Mouse (Mus musculus): ENCODE data around the gene Wnt1. TPM values are rescaled to one million over a fixed set of nuclear protein-coding genes. Genes with fewer than 3 reads are reported as not detected.
A peak's percentile ranks its signal among the peaks of the same experiment; 100 is the strongest.

The Wnt1 gene
- polyA plus RNA-seq, 1 experiment from 2014 or later, result not detected

DNA sequence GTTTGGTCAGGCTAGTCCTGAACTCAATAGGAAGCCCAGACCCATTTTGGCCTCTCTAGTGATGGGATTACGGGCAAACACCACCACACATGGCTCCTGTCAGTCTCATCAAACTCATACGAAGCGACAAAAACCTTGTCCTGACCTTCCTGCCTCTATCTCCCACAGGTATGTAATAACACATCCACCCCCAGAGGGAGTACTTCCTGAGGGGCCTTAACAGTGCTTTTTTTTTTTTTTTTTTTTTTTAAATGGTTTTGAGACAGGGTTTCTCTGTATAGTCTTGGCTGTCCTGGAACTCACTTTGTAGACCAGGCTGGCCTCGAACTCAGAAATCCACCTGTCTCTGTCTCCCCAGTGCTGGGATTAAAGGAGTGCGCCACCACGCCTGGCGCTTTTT is 28.5 kb downstream of the Wnt1 start:
- peaks cover 74% of the 10 kb centered on the region for H3K36me3 ChIP-seq
- H3K9me3 ChIP-seq (replicated peaks), result no peaks in the 10 kb centered on the region
- no peaks in the 10 kb centered on the region for H3K4me1 ChIP-seq
- WGBS, result 92% methylated on average over 7 of the region's 7 CpGs
- H3K4me3 ChIP-seq, result no peak overlapping the region
- H3K27ac ChIP-seq, result no peak overlapping the region
- DNase-seq (ENCODE audit: low spot score), result no peak
- no peaks in the 10 kb centered on the region for H3K27me3 ChIP-seq (ENCODE audit: low read depth, poor library complexity, severe bottlenecking)

- Histone ChIP-seq H3K36me3 (peaks cover 76% of the 10 kb centered on the region), H3K4me3 (no peak overlapping the region), H3K27me3 (ENCODE audit: low read depth, poor library complexity, severe bottlenecking) (no peaks in the 10 kb centered on the region), H3K9me3 (replicated peaks) (no peaks in the 10 kb centered on the region), H3K4me1 (no peaks in the 10 kb centered on the region), H3K27ac (no peak overlapping the region)
- WGBS, result 90% methylated on average over 4 of the region's 4 CpGs
- no peak for DNase-seq (ENCODE audit: low spot score)
Observed at GRCm38 (mm10) chr15:98820937-98821336, 31.3 kb downstream of the Wnt1 start.

DNA sequence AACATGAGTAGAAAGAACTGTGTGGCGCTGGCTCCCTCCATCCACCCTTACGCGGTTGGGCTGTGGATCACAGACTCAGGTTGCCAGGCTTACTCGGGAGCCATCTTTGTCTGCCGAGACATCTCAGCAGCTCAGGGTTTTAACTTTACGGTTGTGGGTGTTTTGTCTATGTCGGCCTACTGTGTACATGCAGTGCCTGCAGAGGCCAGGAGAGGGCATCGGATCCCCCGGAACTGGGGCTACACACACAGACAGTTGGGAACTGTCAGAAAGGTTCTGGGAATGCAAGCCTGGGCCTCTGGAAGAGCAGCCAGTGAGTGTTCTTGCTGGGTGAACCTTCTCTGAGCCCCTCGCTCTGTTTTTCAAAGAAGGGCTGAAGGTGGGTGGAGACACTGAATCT is 31.7 kb downstream of the Wnt1 start:
- Histone ChIP-seq H3K36me3 (peaks cover 76% of the 10 kb centered on the region), H3K4me3 (no peak overlapping the region), H3K4me1 (no peaks in the 10 kb centered on the region), H3K27ac (no peak overlapping the region), H3K27me3 (ENCODE audit: low read depth, poor library complexity, severe bottlenecking) (no peaks in the 10 kb centered on the region), H3K9me3 (replicated peaks) (no peaks in the 10 kb centered on the region)
- 30% methylated on average over 10 of the region's 10 CpGs for WGBS
- no peak for DNase-seq (ENCODE audit: low spot score)

DNA sequence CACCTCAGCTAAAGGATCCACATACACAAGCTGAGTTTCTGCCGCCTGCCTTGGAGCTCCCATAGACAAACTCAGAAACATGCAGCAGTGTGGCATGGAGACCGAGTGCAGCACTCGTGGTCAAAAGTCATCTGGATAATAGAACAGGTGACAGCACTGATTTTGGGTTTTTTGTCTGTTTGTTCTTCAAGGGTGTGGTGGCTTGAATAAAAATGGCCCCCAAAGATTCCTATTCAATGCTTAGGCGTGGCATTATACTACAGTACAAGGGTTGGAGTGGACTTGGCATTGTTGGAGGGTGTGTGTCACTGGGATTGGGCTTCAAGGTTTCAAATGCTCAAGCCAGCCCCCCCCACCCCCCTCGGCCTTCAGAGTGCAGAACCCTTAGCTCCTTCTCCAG is 32.5 kb downstream of the Wnt1 start:
- H3K9me3 ChIP-seq (replicated peaks), result no peaks in the 10 kb centered on the region
- no peak overlapping the region for H3K27ac ChIP-seq
- H3K27me3 ChIP-seq (ENCODE audit: low read depth, poor library complexity, severe bottlenecking), result no peaks in the 10 kb centered on the region
- no peaks in the 10 kb centered on the region for H3K4me1 ChIP-seq
- no peak overlapping the region for H3K4me3 ChIP-seq
- no peak for DNase-seq (ENCODE audit: low spot score)
- peaks cover 73% of the 10 kb centered on the region for H3K36me3 ChIP-seq
- 93% methylated on average over 5 of the region's 5 CpGs for WGBS

GRCm38 (mm10) chr15:98823434-98823833 is 33.8 kb downstream of the Wnt1 start:
- Histone ChIP-seq H3K4me3 (no peak overlapping the region), H3K36me3 (peaks cover 79% of the 10 kb centered on the region)
- whole genome bisulfite sequencing, result 70% methylated on average over 3 of the region's 3 CpGs

GRCm38 (mm10) chr15:98827611-98828011 is 38.0 kb downstream of the Wnt1 start:
- H3K4me1 ChIP-seq, result peaks cover 23% of the 10 kb centered on the region
- H3K27ac ChIP-seq, result no peak overlapping the region
- H3K36me3 ChIP-seq, result peaks cover 55% of the 10 kb centered on the region
- DNase-seq (ENCODE audit: low spot score), result no peak
- H3K27me3 ChIP-seq (ENCODE audit: low read depth, poor library complexity, severe bottlenecking), result no peaks in the 10 kb centered on the region
- H3K9me3 ChIP-seq (replicated peaks), result no peaks in the 10 kb centered on the region
- no peak overlapping the region for H3K4me3 ChIP-seq
- WGBS, result 94% methylated on average over 7 of the region's 7 CpGs

More at GRCm38 (mm10) chr15:98823434-98823833, 33.8 kb downstream of the Wnt1 start:
- Histone ChIP-seq H3K27me3 (ENCODE audit: low read depth, poor library complexity, severe bottlenecking) (no peaks in the 10 kb centered on the region), H3K4me1 (no peaks in the 10 kb centered on the region), H3K9me3 (replicated peaks) (no peaks in the 10 kb centered on the region), H3K27ac (no peak overlapping the region)
- no peak for DNase-seq (ENCODE audit: low spot score)

- Histone ChIP-seq H3K4me1 (peaks cover 27% of the 10 kb centered on the region), H3K9me3 (replicated peaks) (no peaks in the 10 kb centered on the region), H3K36me3 (peaks cover 57% of the 10 kb centered on the region), H3K27me3 (ENCODE audit: low read depth, poor library complexity, severe bottlenecking) (no peaks in the 10 kb centered on the region), H3K4me3 (peak within 1 kb of the TSS; percentile 91), H3K27ac (peak within 1 kb of the TSS; percentile 93)
- under 1% methylated on average over 65 of the region's 66 CpGs for WGBS
- peak; percentile 99 for DNase-seq (ENCODE audit: low spot score)
Observed at GRCm38 (mm10) chr15:98830736-98831683, 41.4 kb downstream of the Wnt1 start, which contains the start of gene Prkag1. Gene Prkag1, minus strand, starts transcription at chr15:98831521.

- H3K4me1 ChIP-seq, result peaks cover 27% of the 10 kb centered on the region
- no peaks in the 10 kb centered on the region for H3K27me3 ChIP-seq (ENCODE audit: low read depth, poor library complexity, severe bottlenecking)
- no peaks in the 10 kb centered on the region for H3K9me3 ChIP-seq (replicated peaks)
- DNase-seq (ENCODE audit: low spot score), result no peak
- peaks cover 60% of the 10 kb centered on the region for H3K36me3 ChIP-seq
- peak overlapping the region; percentile 93 for H3K27ac ChIP-seq
- peak overlapping the region; percentile 91 for H3K4me3 ChIP-seq
- WGBS, result 19% methylated on average over 9 of the region's 9 CpGs
Observed at GRCm38 (mm10) chr15:98831684-98832035, 42.0 kb downstream of the Wnt1 start.

GRCm38 (mm10) chr15:98832161-98833058 is 42.8 kb downstream of the Wnt1 start:
- no peaks in the 10 kb centered on the region for H3K9me3 ChIP-seq (replicated peaks)
- H3K27me3 ChIP-seq (ENCODE audit: low read depth, poor library complexity, severe bottlenecking), result no peaks in the 10 kb centered on the region
- H3K4me1 ChIP-seq, result peaks cover 27% of the 10 kb centered on the region
- no peak overlapping the region for H3K27ac ChIP-seq
- H3K4me3 ChIP-seq, result peak overlapping the region; percentile 91
- DNase-seq (ENCODE audit: low spot score), result no peak
- peaks cover 67% of the 10 kb centered on the region for H3K36me3 ChIP-seq
- WGBS, result 68% methylated on average over 12 of the region's 12 CpGs

- no peak for DNase-seq (ENCODE audit: low spot score)
- H3K36me3 ChIP-seq, result peaks cover 67% of the 10 kb centered on the region
- 87% methylated on average over 11 of the region's 11 CpGs for WGBS
- peaks cover 27% of the 10 kb centered on the region for H3K4me1 ChIP-seq
- H3K4me3 ChIP-seq, result no peak overlapping the region
- no peaks in the 10 kb centered on the region for H3K9me3 ChIP-seq (replicated peaks)
- no peaks in the 10 kb centered on the region for H3K27me3 ChIP-seq (ENCODE audit: low read depth, poor library complexity, severe bottlenecking)
- no peak overlapping the region for H3K27ac ChIP-seq
Observed at GRCm38 (mm10) chr15:98833281-98833680, 43.6 kb downstream of the Wnt1 start.

GRCm38 (mm10) chr15:98834059-98834458 is 44.4 kb downstream of the Wnt1 start:
- no peak for DNase-seq (ENCODE audit: low spot score)
- peaks cover 70% of the 10 kb centered on the region for H3K36me3 ChIP-seq
- WGBS, result 89% methylated on average over 13 of the region's 13 CpGs
- peaks cover 25% of the 10 kb centered on the region for H3K4me1 ChIP-seq
- H3K27ac ChIP-seq, result no peak overlapping the region
- no peaks in the 10 kb centered on the region for H3K9me3 ChIP-seq (replicated peaks)
- H3K4me3 ChIP-seq, result no peak overlapping the region
- H3K27me3 ChIP-seq (ENCODE audit: low read depth, poor library complexity, severe bottlenecking), result no peaks in the 10 kb centered on the region

GRCm38 (mm10) chr15:98835291-98835690 is 45.6 kb downstream of the Wnt1 start:
- Histone ChIP-seq H3K4me1 (peaks cover 15% of the 10 kb centered on the region), H3K9me3 (replicated peaks) (no peaks in the 10 kb centered on the region), H3K27ac (no peak overlapping the region), H3K27me3 (ENCODE audit: low read depth, poor library complexity, severe bottlenecking) (no peaks in the 10 kb centered on the region), H3K4me3 (no peak overlapping the region), H3K36me3 (peaks cover 78% of the 10 kb centered on the region)
- DNase-seq (ENCODE audit: low spot score), result no peak
- 93% methylated on average over 14 of the region's 14 CpGs for WGBS
